ENCODE assay signal across 14 mouse cellular contexts in the genomic region with DNA sequence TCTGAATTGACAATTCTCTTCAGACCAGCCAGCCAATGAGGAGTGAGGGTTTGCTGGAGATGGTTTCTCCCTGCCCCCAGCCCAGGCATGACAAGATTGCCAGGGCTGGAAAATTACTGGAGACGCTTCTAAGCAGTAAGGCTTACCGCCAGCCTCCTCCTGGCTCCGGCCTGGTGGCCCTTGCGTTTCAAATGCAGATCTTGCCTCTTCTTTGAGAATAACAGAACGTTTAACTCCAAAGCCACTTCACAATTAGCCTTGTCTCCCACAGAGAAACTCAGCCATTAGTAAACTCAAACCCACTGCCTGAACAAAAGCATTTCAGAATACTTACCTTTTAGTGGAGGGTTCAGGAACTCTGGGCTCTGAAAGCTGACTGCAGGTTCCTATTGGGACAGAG.
DNase-seq lines count a peak whose midpoint lies in the region; ATAC-seq and TF ChIP-seq lines count a peak whose summit lies in the region.
"Had no signal": no experiment of that assay in that cellular context is flagged by ENCODE, and none has a peak within 500 bp of the region (broad histone marks: within the 10 kb centered on the region; RNA-seq: fewer than 3 reads in every experiment).

No protein-coding gene starts in this region.

- H3K9ac ChIP-seq in hindbrain, embryonic 11.5 days (ENCODE audit: low read depth, low read length), result no peak overlapping the region
- no peak overlapping the region for H3K9ac ChIP-seq in ES-E14 (ENCODE audit: insufficient read depth, low read depth, low read length, poor library complexity, severe bottlenecking)
- no peak overlapping the region for H3K9ac ChIP-seq in forebrain, embryonic 12.5 days
- H3K9ac ChIP-seq in midbrain, embryonic 14.5 days (replicated peaks; ENCODE audit: low read length), result no peak overlapping the region
- no peak overlapping the region for H3K9ac ChIP-seq in heart, embryonic 11.5 days (ENCODE audit: low read depth, low read length)
- no peak overlapping the region for H3K9ac ChIP-seq in stomach, postnatal 0 days (ENCODE audit: low read length)
- H3K9ac ChIP-seq: liver, postnatal 0 days; stomach, embryonic 15.5 days had no signal

- no peak for ATAC-seq in hindbrain, embryonic 11.5 days (ENCODE audit: low FRiP score)
- ATAC-seq in forebrain, embryonic 12.5 days (ENCODE audit: low FRiP score), result no peak
- no peak for ATAC-seq in midbrain, embryonic 14.5 days (ENCODE audit: low FRiP score, low TSS enrichment)
- ATAC-seq in heart, embryonic 11.5 days (replicated peaks; ENCODE audit: insufficient number of reproducible peaks, low FRiP score, low TSS enrichment), result no peak
- ATAC-seq in stomach, postnatal 0 days (ENCODE audit: low FRiP score, low TSS enrichment), result no peak
- ATAC-seq: intestine, postnatal 0 days; liver, postnatal 0 days had no signal

- WGBS in hindbrain, embryonic 10.5 days, result 13% methylated on average over 5 of the region's 5 CpGs
- 18% methylated on average over 5 of the region's 5 CpGs for WGBS in hindbrain, embryonic 11.5 days
- WGBS in forebrain, embryonic 12.5 days, result 3% methylated on average over 5 of the region's 5 CpGs
- 6% methylated on average over 5 of the region's 5 CpGs for WGBS in midbrain, embryonic 14.5 days
- WGBS in heart, embryonic 11.5 days (ENCODE audit: insufficient replicate concordance), result 28% methylated on average over 5 of the region's 5 CpGs
- WGBS in stomach, postnatal 0 days, result 41% methylated on average over 5 of the region's 5 CpGs

- H3K27ac ChIP-seq in hindbrain, embryonic 10.5 days, result 0 out of 2 replicates have a peak overlapping the region, but pooled peaks have one; percentile 35
- H3K27ac ChIP-seq in hindbrain, embryonic 11.5 days (ENCODE audit: low read depth, low read length), result no peak overlapping the region
- H3K27ac ChIP-seq in ES-E14 (ENCODE audit: insufficient read depth, low read depth, low read length, poor library complexity, severe bottlenecking), result no peak overlapping the region; the same call in 1 of the 2 replicates
- 0 out of 2 replicates have a peak overlapping the region, but pooled peaks have one; percentile 27 for H3K27ac ChIP-seq in forebrain, embryonic 12.5 days
- no peak overlapping the region for H3K27ac ChIP-seq in midbrain, embryonic 14.5 days (replicated peaks; ENCODE audit: low read depth, low read length)
- no peak overlapping the region for H3K27ac ChIP-seq in heart, embryonic 11.5 days (ENCODE audit: low read depth, low read length)
- H3K27ac ChIP-seq in stomach, postnatal 0 days (replicated peaks), result no peak overlapping the region
- H3K27ac ChIP-seq: macrophage; stomach, embryonic 15.5 days had no signal

- H3K36me3 ChIP-seq in hindbrain, embryonic 10.5 days, result no peaks in the 10 kb centered on the region
- no peaks in the 10 kb centered on the region for H3K36me3 ChIP-seq in hindbrain, embryonic 11.5 days (ENCODE audit: control insufficient read depth, insufficient read depth, low read length)
- no peaks in the 10 kb centered on the region for H3K36me3 ChIP-seq in ES-E14 (ENCODE audit: control insufficient read depth, insufficient read depth, low read length, poor library complexity, severe bottlenecking)
- H3K36me3 ChIP-seq in forebrain, embryonic 12.5 days (replicated peaks), result no peaks in the 10 kb centered on the region
- H3K36me3 ChIP-seq in midbrain, embryonic 14.5 days (ENCODE audit: control insufficient read depth, insufficient read depth, low read length), result no peaks in the 10 kb centered on the region
- H3K36me3 ChIP-seq in heart, embryonic 11.5 days (ENCODE audit: control insufficient read depth, insufficient read depth, low read length), result no peaks in the 10 kb centered on the region
- H3K36me3 ChIP-seq in stomach, postnatal 0 days (ENCODE audit: control insufficient read depth, insufficient read depth, low read length), result no peaks in the 10 kb centered on the region
- H3K36me3 ChIP-seq: stomach, embryonic 15.5 days had no signal

- H3K4me3 ChIP-seq in hindbrain, embryonic 10.5 days, result no peak overlapping the region
- no peak overlapping the region for H3K4me3 ChIP-seq in hindbrain, embryonic 11.5 days (ENCODE audit: low read depth, low read length)
- H3K4me3 ChIP-seq in ES-E14 (ENCODE audit: insufficient read depth in 1 of 2, low read depth in 1 of 2, low read length in 2 of 2, poor library complexity in 1 of 2, severe bottlenecking in 1 of 2), result no peak overlapping the region
- H3K4me3 ChIP-seq in forebrain, embryonic 12.5 days (replicated peaks), result no peak overlapping the region
- no peak overlapping the region for H3K4me3 ChIP-seq in midbrain, embryonic 14.5 days (replicated peaks; ENCODE audit: low read depth, low read length)
- no peak overlapping the region for H3K4me3 ChIP-seq in heart, embryonic 11.5 days (ENCODE audit: low read depth, low read length)
- H3K4me3 ChIP-seq in stomach, postnatal 0 days (ENCODE audit: low read depth, low read length), result no peak overlapping the region
- H3K4me3 ChIP-seq: myocyte; stomach, embryonic 15.5 days had no signal

- H3K9me3 ChIP-seq in hindbrain, embryonic 10.5 days, result 0 out of 2 replicates have a peak, but pooled peaks cover 2% of the 10 kb centered on the region
- H3K9me3 ChIP-seq in hindbrain, embryonic 11.5 days (ENCODE audit: control insufficient read depth, low read length), result no peaks in the 10 kb centered on the region
- no peaks in the 10 kb centered on the region for H3K9me3 ChIP-seq in ES-E14 (ENCODE audit: control insufficient read depth, insufficient read depth, low read depth, low read length)
- H3K9me3 ChIP-seq in forebrain, embryonic 12.5 days, result no peaks in the 10 kb centered on the region
- H3K9me3 ChIP-seq in midbrain, embryonic 14.5 days (ENCODE audit: control insufficient read depth, low read length), result no peaks in the 10 kb centered on the region
- no peaks in the 10 kb centered on the region for H3K9me3 ChIP-seq in heart, embryonic 11.5 days (replicated peaks; ENCODE audit: control insufficient read depth, low read length)
- no peaks in the 10 kb centered on the region for H3K9me3 ChIP-seq in stomach, postnatal 0 days (ENCODE audit: control insufficient read depth, low read length)
- H3K9me3 ChIP-seq: stomach, embryonic 15.5 days had no signal

- DNase-seq in hindbrain, embryonic 10.5 days (ENCODE audit: low spot score), result no peak
- DNase-seq in hindbrain, embryonic 11.5 days (ENCODE audit: low spot score), result no peak
- peak; percentile 78 for DNase-seq in ES-E14 (ENCODE audit: low read depth, low spot score)
- DNase-seq in midbrain, embryonic 14.5 days, result peak; percentile 67
- DNase-seq in urinary bladder, postnatal 36 days (ENCODE audit: low spot score in 2 of 2), result no peak
- DNase-seq in stomach, postnatal 0 days (ENCODE audit: low spot score), result no peak
- DNase-seq: kidney, postnatal 4 days; liver, postnatal 0 days had no signal

- H3K27me3 ChIP-seq in hindbrain, embryonic 10.5 days (ENCODE audit: insufficient read depth, poor library complexity, severe bottlenecking), result peaks cover 5% of the 10 kb centered on the region; the same call in 1 of the 2 replicates
- no peaks in the 10 kb centered on the region for H3K27me3 ChIP-seq in hindbrain, embryonic 11.5 days (ENCODE audit: control insufficient read depth, insufficient read depth, low read length)
- 0 out of 2 replicates have a peak, but pooled peaks cover 12% of the 10 kb centered on the region for H3K27me3 ChIP-seq in forebrain, embryonic 12.5 days
- no peaks in the 10 kb centered on the region for H3K27me3 ChIP-seq in midbrain, embryonic 14.5 days (ENCODE audit: control insufficient read depth, insufficient read depth, low read length)
- no peaks in the 10 kb centered on the region for H3K27me3 ChIP-seq in heart, embryonic 11.5 days (ENCODE audit: control insufficient read depth, insufficient read depth, low read length)
- H3K27me3 ChIP-seq in stomach, postnatal 0 days (ENCODE audit: control insufficient read depth, insufficient read depth, low read length), result no peaks in the 10 kb centered on the region
- H3K27me3 ChIP-seq: stomach, embryonic 15.5 days had no signal

- no peak for TF ChIP-seq CTCF in stomach, postnatal 0 days (IDR thresholded peaks at IDR 0.05; ENCODE audit: low read depth)

- H3K4me2 ChIP-seq in hindbrain, embryonic 11.5 days (replicated peaks; ENCODE audit: low read depth, low read length), result no peak overlapping the region
- no peak overlapping the region; the same call in 1 of the 2 replicates for H3K4me2 ChIP-seq in forebrain, embryonic 12.5 days
- H3K4me2 ChIP-seq in midbrain, embryonic 14.5 days (ENCODE audit: low read length), result no peak overlapping the region
- H3K4me2 ChIP-seq in heart, embryonic 11.5 days, result no peak overlapping the region
- no peak overlapping the region for H3K4me2 ChIP-seq in stomach, postnatal 0 days (replicated peaks; ENCODE audit: low read depth)
- H3K4me2 ChIP-seq: stomach, embryonic 15.5 days had no signal

- in situ Hi-C loops in ES-E14 (cut with MboI; ENCODE audit: low sequenced_read_pairs in 2 of 2, unreplicated experiment in 2 of 2), result no loop called here

- H3K4me1 ChIP-seq in hindbrain, embryonic 10.5 days (replicated peaks), result peaks cover 24% of the 10 kb centered on the region
- H3K4me1 ChIP-seq in hindbrain, embryonic 11.5 days (replicated peaks; ENCODE audit: control insufficient read depth, insufficient read depth, low read length), result 0 out of 2 replicates have a peak, but pooled peaks cover 2% of the 10 kb centered on the region
- H3K4me1 ChIP-seq in ES-E14 (ENCODE audit: control insufficient read depth in 2 of 2, insufficient read depth in 2 of 2, low read length in 2 of 2, poor library complexity in 1 of 2), result peaks cover 3 to 18% of the 10 kb centered on the region in 2 experiments
- H3K4me1 ChIP-seq in forebrain, embryonic 12.5 days, result peaks cover 23% of the 10 kb centered on the region
- H3K4me1 ChIP-seq in midbrain, embryonic 14.5 days (ENCODE audit: control insufficient read depth, insufficient read depth, low read length), result peaks cover 25% of the 10 kb centered on the region
- no peaks in the 10 kb centered on the region for H3K4me1 ChIP-seq in heart, embryonic 11.5 days (ENCODE audit: control insufficient read depth, insufficient read depth, low read length)
- H3K4me1 ChIP-seq in stomach, postnatal 0 days (replicated peaks; ENCODE audit: control insufficient read depth, insufficient read depth), result no peaks in the 10 kb centered on the region
- H3K4me1 ChIP-seq: stomach, embryonic 15.5 days had no signal

- TF ChIP-seq EP300 in stomach, postnatal 0 days (optimal IDR thresholded peaks at IDR 0.05), result no peak

TF ChIP-seq in ES-E14, 5 proteins besides CTCF, POLR2A, EP300 and RAD21:
- TF ChIP-seq ZNF384 (IDR thresholded peaks at IDR 0.05; ENCODE audit: low read depth, low read length) (peak; percentile 29; the same call in 1 of the 2 replicates), CHD2 (IDR thresholded peaks at IDR 0.05; ENCODE audit: low read depth, low read length) (0 out of 2 replicates have a peak, but pooled peaks have one; percentile 14), HCFC1 (IDR thresholded peaks at IDR 0.05; ENCODE audit: borderline replicate concordance, insufficient read depth, low read length) (no peak), MAFK (IDR thresholded peaks at IDR 0.05; ENCODE audit: insufficient read depth, low read depth, low read length) (no peak)

Comparison
In these comparisons a context has a peak if more than half of its experiments do, and no peak if none do; other contexts are left out.
1. H3K27ac ChIP-seq: peak in hindbrain, embryonic 10.5 days (single experiment) and forebrain, embryonic 12.5 days (single experiment); none in hindbrain, embryonic 11.5 days (single experiment), ES-E14 (single experiment), midbrain, embryonic 14.5 days (single experiment), heart, embryonic 11.5 days (single experiment) and stomach, postnatal 0 days (single experiment).
2. DNase-seq: peak in ES-E14 (single experiment) and midbrain, embryonic 14.5 days (single experiment); none in hindbrain, embryonic 10.5 days (single experiment), hindbrain, embryonic 11.5 days (single experiment), urinary bladder, postnatal 36 days (0 of 2) and stomach, postnatal 0 days (single experiment).